Mouse (Mus musculus): Measurements from ENCODE around the gene Mcu.

- TF ChIP-seq CTCF (conservative IDR thresholded peaks at IDR 0.05; ENCODE audit: low read length) = no peak
- no peak for TF ChIP-seq POU5F1 (IDR thresholded peaks at IDR 0.05; ENCODE audit: borderline replicate concordance, low read length)
- TF ChIP-seq NANOG (IDR thresholded peaks at IDR 0.05; ENCODE audit: borderline replicate concordance, low read length) = no peak
Measured at GRCm38 (mm10) chr10:59435746-59436145, 180.7 kb downstream of the Mcu start.

Measured in E14TG2a.4 (cell line).